Mouse (Mus musculus) spleen, adult 2 months (tissue): ENCODE results near the gene Prkg2.

ENCODE experiments used
- CTCF ChIP-seq: fragments of 200-500 bp; IDR thresholded peaks from 2 replicates; pipeline ENCODE4 v1.5.1; 2011; ENCODE audit warnings: mild to moderate bottlenecking, inconsistent platforms; ENCODE audit not compliant: insufficient read depth, insufficient read length, insufficient replicate concordance; ENCODE audit errors: extremely low read depth
- POLR2A ChIP-seq: fragments of 200-500 bp; IDR thresholded peaks from 2 replicates; pipeline ENCODE4 v1.6.1; 2011; ENCODE audit warnings: low read depth, low read length, inconsistent platforms

- TF ChIP-seq CTCF (no peak), POLR2A (no peak)
Observed at GRCm38 (mm10) chr5:98946656-98947055, 90.5 kb downstream of the Prkg2 start.
